Mouse (Mus musculus) cerebellum, adult (tissue): ENCODE measurements around the gene Dusp3.

ENCODE experiments used
- ATAC-seq: cut with Nextera tagmentation; 2 replicates; pipeline ENCODE4 v1.9.2; 2017; ENCODE audit warnings: mild to moderate bottlenecking, moderate library complexity, mixed read lengths; ENCODE audit not compliant: insufficient number of reproducible peaks, low FRiP score, low TSS enrichment

Gene Dusp3

GRCm38 (mm10) chr11:101946525-101946924 lies 40.3 kb downstream of the Dusp3 start:
- no peak for ATAC-seq

- ATAC-seq: peak; percentile 64; the same call in 1 of the 2 replicates
These were observed 43.8 kb downstream of the Dusp3 start for GRCm38 (mm10) chr11:101943055-101943454.

GRCm38 (mm10) chr11:101937108-101937507 lies 49.7 kb downstream of the Dusp3 start:
- no peak for ATAC-seq

DNA sequence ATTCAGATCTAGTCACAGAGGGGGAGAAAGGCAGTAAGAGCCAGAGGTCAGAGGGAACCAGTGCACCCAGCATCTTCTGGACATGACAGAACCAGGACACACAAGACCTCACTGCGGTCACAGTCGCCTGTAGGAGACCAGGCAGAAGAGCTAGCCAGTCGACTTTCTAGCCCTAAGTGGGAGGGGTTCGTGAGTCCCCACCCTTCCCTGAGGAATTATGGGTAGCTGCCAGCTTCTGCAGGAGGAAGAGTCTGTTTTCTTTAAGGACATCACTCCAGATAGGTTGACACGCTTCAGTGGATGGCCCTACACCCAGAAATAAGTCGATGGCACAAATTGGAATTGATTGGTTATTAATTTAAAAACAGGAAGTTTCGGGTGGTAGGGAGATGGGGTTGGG lies 50.4 kb downstream of the Dusp3 start:
- ATAC-seq: no peak

- ATAC-seq: no peak
These were observed 51.1 kb downstream of the Dusp3 start for GRCm38 (mm10) chr11:101935743-101936142.

DNA sequence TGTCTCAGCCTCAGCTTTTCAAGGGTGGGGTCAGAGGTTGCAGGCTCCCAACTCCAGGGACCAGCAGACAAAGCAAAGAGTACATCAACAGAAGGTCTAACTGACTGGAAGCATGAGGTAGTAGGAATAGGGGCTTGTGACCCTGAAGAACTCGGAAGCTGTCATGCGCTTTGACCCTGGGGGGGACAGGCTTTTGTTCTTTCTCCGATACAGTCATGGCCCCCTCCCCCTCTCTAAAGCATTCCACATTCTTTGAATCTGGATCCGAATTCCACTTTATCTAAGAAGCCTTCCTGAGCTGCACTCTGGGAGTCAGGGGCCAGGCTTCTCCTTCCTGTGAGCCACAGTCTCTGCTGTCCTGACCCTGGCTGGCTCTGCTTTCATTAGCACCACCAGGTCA lies 54.8 kb downstream of the Dusp3 start:
- no peak for ATAC-seq

- ATAC-seq: no peak
These were observed 58.6 kb downstream of the Dusp3 start for GRCm38 (mm10) chr11:101928030-101928762.

GRCm38 (mm10) chr11:101926951-101927589 lies 59.7 kb downstream of the Dusp3 start:
- no peak for ATAC-seq

DNA sequence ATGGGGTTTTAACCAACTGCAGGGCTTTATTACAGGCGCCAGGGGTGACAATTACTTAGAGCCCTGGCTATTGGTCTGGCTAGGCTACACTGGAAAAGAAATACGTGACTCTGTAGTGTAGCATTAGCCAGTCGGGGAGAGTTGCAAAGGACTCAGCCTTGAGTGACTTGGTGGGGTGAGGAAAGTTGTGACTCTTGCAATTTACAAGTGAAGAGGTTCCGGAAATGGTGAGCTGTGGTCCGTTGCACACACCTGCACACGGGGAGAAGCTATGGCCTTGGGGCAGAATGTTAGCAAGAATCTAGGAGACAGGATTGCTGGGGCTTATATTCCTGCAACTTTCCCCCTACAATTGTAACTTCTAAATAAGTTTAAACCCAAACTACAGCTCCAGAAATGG lies 61.2 kb downstream of the Dusp3 start:
- no peak for ATAC-seq

DNA sequence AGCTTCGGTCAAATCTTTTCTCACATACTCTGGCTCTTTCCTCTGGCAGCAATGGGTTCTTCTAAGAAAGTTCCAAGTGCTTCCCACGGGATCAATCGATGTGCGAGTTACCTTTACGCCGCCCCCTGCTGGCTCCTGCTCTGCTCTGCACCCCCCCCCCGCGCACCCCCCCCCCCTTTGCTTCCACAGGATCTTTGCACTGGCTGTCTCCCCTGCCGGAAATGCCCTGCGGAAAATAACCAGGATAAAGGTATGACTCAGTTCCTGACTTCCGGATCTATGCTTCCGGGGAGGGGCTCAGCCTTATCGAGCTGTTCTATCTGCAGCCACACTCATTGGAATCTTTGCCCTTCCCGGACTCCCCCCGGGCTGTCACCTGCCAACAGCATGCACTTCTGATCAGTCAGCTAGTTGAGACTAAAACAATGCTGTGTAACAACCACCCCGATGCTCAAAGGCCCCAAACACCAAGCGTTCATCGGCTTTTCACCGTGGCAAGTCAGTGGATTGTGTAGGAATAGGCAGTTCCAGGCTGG lies 62.3 kb downstream of the Dusp3 start:
- ATAC-seq: no peak

DNA sequence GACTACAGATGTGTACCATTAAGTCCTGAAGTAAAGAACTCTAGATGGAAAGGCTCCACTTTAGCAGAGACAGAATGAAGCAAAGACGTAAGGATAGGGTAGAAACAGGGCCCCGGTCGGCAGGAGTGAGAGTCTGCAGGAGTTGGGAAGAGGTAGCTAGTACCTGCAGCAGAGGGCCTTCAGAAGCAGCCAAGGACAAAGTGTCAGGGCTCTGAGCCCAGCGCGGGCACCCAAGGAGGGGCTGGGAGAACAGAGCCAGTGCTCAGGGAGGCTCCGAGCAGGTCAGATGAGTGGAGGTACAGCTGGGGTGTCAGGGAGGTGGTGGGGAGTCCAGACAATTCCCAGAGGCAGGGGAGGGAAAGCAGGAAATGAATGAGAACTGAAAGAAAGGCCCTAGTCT lies 62.8 kb downstream of the Dusp3 start:
- no peak for ATAC-seq

GRCm38 (mm10) chr11:101921361-101921952 lies 65.4 kb downstream of the Dusp3 start:
- ATAC-seq: no peak
